Mouse (Mus musculus): ENCODE results near the gene Grip1. TPM values are rescaled to one million over a fixed set of nuclear protein-coding genes. Genes with fewer than 3 reads are reported as not detected.
"Not testable (repeated sequence)": the region's sequence is repeated elsewhere in the genome, so short reads cannot be mapped to it uniquely, and the experiment has no call there.

Grip1 gene
- polyA plus RNA-seq, 1 experiment from 2014 or later: 0.55 TPM

- no peak overlapping the region for H3K9ac ChIP-seq (ENCODE audit: low read depth, low read length)
- no peaks in the 10 kb centered on the region for H3K36me3 ChIP-seq (ENCODE audit: control insufficient read depth, insufficient read depth)
- 63% methylated on average over 3 of the region's 3 CpGs for WGBS (ENCODE audit: insufficient replicate concordance)
- H3K27me3 ChIP-seq (ENCODE audit: control insufficient read depth, insufficient read depth, low read depth, low read length): no peaks in the 10 kb centered on the region
- ATAC-seq (ENCODE audit: low read depth): no peak
- no peak overlapping the region for H3K4me2 ChIP-seq (ENCODE audit: low read depth, low read length)
- H3K9me3 ChIP-seq (replicated peaks; ENCODE audit: control insufficient read depth, low read length): no peaks in the 10 kb centered on the region
- no peaks in the 10 kb centered on the region for H3K4me1 ChIP-seq (ENCODE audit: control insufficient read depth, low read depth, low read length)
- no peak overlapping the region for H3K27ac ChIP-seq (ENCODE audit: low read length)
- H3K4me3 ChIP-seq (ENCODE audit: low read depth, low read length): no peak overlapping the region
Observed at GRCm38 (mm10) chr10:120077850-120078249, 624.2 kb downstream of the Grip1 start.

DNA sequence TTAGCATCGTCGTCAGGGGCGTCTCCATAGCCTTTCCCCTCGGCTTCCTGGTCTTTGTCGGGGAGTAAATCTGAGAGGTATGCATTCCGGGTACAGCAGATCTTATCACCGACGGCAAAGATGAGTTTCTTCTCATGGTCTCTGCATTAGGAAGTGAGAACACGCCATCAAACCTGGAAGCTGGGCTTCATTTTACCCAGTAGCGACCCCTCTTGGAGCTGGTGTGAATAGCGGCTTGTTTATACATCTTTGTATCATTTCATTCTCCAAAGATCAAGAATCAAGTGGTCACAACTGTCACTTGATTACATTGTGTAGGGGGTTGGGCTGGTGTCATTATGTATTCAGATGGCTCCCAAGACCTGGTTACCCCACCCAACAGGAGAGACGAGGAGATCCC lies 638.9 kb downstream of the Grip1 start:
- no peak overlapping the region for H3K4me3 ChIP-seq (ENCODE audit: low read depth, low read length)
- no peak overlapping the region for H3K9ac ChIP-seq (ENCODE audit: low read depth, low read length)
- WGBS (ENCODE audit: insufficient replicate concordance): 81% methylated on average over 12 of the region's 12 CpGs
- no peak overlapping the region for H3K27ac ChIP-seq (ENCODE audit: low read length)
- H3K27me3 ChIP-seq (ENCODE audit: control insufficient read depth, insufficient read depth, low read depth, low read length): no peaks in the 10 kb centered on the region
- ATAC-seq (ENCODE audit: low read depth): no peak
- peaks cover 27% of the 10 kb centered on the region for H3K36me3 ChIP-seq (ENCODE audit: control insufficient read depth, insufficient read depth)
- H3K9me3 ChIP-seq (replicated peaks; ENCODE audit: control insufficient read depth, low read length): no peaks in the 10 kb centered on the region
- no peaks in the 10 kb centered on the region for H3K4me1 ChIP-seq (ENCODE audit: control insufficient read depth, low read depth, low read length)
- no peak overlapping the region for H3K4me2 ChIP-seq (ENCODE audit: low read depth, low read length)

- ATAC-seq (ENCODE audit: low read depth): no peak
- H3K9me3 ChIP-seq (replicated peaks; ENCODE audit: control insufficient read depth, low read length): no peaks in the 10 kb centered on the region
- H3K4me1 ChIP-seq (ENCODE audit: control insufficient read depth, low read depth, low read length): no peaks in the 10 kb centered on the region
- no peak overlapping the region for H3K27ac ChIP-seq (ENCODE audit: low read length)
- no peak overlapping the region for H3K4me2 ChIP-seq (ENCODE audit: low read depth, low read length)
- no peak overlapping the region for H3K4me3 ChIP-seq (ENCODE audit: low read depth, low read length)
- H3K36me3 ChIP-seq (ENCODE audit: control insufficient read depth, insufficient read depth): peaks cover 15% of the 10 kb centered on the region
- H3K27me3 ChIP-seq (ENCODE audit: control insufficient read depth, insufficient read depth, low read depth, low read length): no peaks in the 10 kb centered on the region
- no peak overlapping the region for H3K9ac ChIP-seq (ENCODE audit: low read depth, low read length)
- WGBS (ENCODE audit: insufficient replicate concordance): 85% methylated on average over 9 of the region's 9 CpGs
Observed at GRCm38 (mm10) chr10:120095136-120095535, 641.5 kb downstream of the Grip1 start.

- no peak overlapping the region for H3K9ac ChIP-seq (ENCODE audit: low read depth, low read length)
- no peaks in the 10 kb centered on the region for H3K9me3 ChIP-seq (replicated peaks; ENCODE audit: control insufficient read depth, low read length)
- no peaks in the 10 kb centered on the region for H3K27me3 ChIP-seq (ENCODE audit: control insufficient read depth, insufficient read depth, low read depth, low read length)
- no peak overlapping the region for H3K4me2 ChIP-seq (ENCODE audit: low read depth, low read length)
- no peak for ATAC-seq (ENCODE audit: low read depth)
- H3K36me3 ChIP-seq (ENCODE audit: control insufficient read depth, insufficient read depth): peaks cover 15% of the 10 kb centered on the region
- H3K4me3 ChIP-seq (ENCODE audit: low read depth, low read length): no peak overlapping the region
- no peak overlapping the region for H3K27ac ChIP-seq (ENCODE audit: low read length)
- 86% methylated on average over 5 of the region's 5 CpGs for WGBS (ENCODE audit: insufficient replicate concordance)
- H3K4me1 ChIP-seq (ENCODE audit: control insufficient read depth, low read depth, low read length): no peaks in the 10 kb centered on the region
Observed at GRCm38 (mm10) chr10:120095716-120096115, 642.1 kb downstream of the Grip1 start.

DNA sequence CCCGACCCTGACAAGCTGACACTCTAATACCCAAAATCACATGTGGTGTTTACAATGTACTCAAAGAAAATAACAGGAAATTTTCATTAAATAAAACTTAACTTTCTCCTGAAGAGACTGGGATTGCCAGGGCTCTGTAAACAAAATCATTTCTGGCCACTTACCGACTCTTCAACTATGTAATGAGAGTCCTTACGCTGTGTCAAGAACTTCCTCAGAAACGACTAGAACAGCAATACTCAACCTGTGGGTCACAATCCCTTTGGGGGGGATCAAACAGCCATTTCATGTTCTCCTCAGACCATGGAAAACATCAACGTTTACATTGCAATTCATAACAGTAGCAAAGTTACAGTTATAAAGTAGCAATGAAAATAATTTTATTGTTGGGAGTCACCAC lies 643.9 kb downstream of the Grip1 start:
- H3K27me3 ChIP-seq (ENCODE audit: control insufficient read depth, insufficient read depth, low read depth, low read length): no peaks in the 10 kb centered on the region
- H3K9me3 ChIP-seq (replicated peaks; ENCODE audit: control insufficient read depth, low read length): no peaks in the 10 kb centered on the region
- H3K27ac ChIP-seq (ENCODE audit: low read length): no peak overlapping the region
- H3K4me2 ChIP-seq (ENCODE audit: low read depth, low read length): no peak overlapping the region
- H3K4me3 ChIP-seq (ENCODE audit: low read depth, low read length): no peak overlapping the region
- H3K9ac ChIP-seq (ENCODE audit: low read depth, low read length): no peak overlapping the region
- no peak for ATAC-seq (ENCODE audit: low read depth)
- H3K36me3 ChIP-seq (ENCODE audit: control insufficient read depth, insufficient read depth): peaks cover 11% of the 10 kb centered on the region
- H3K4me1 ChIP-seq (ENCODE audit: control insufficient read depth, low read depth, low read length): no peaks in the 10 kb centered on the region
- 83% methylated on average over 5 of the region's 5 CpGs for WGBS (ENCODE audit: insufficient replicate concordance)

GRCm38 (mm10) chr10:120100806-120101205 lies 647.2 kb downstream of the Grip1 start:
- Histone ChIP-seq H3K4me1 (ENCODE audit: control insufficient read depth, low read depth, low read length) (no peaks in the 10 kb centered on the region), H3K4me3 (ENCODE audit: low read depth, low read length) (no peak overlapping the region), H3K4me2 (ENCODE audit: low read depth, low read length) (no peak overlapping the region), H3K9ac (ENCODE audit: low read depth, low read length) (no peak overlapping the region), H3K36me3 (ENCODE audit: control insufficient read depth, insufficient read depth) (peaks cover 16% of the 10 kb centered on the region), H3K27ac (ENCODE audit: low read length) (no peak overlapping the region), H3K9me3 (replicated peaks; ENCODE audit: control insufficient read depth, low read length) (no peaks in the 10 kb centered on the region), H3K27me3 (ENCODE audit: control insufficient read depth, insufficient read depth, low read depth, low read length) (no peaks in the 10 kb centered on the region)
- 87% methylated on average over 1 of the region's 1 CpGs for WGBS (ENCODE audit: insufficient replicate concordance)
- peak; percentile 47; the same call in 1 of the 2 replicates for ATAC-seq (ENCODE audit: low read depth)

GRCm38 (mm10) chr10:120111691-120112319 lies 658.2 kb downstream of the Grip1 start:
- H3K4me2 ChIP-seq (ENCODE audit: low read depth, low read length): peak overlapping the region; percentile 95
- no peak for ATAC-seq (ENCODE audit: low read depth)
- 59% methylated on average over 3 of the region's 3 CpGs for WGBS (ENCODE audit: insufficient replicate concordance)
- H3K4me3 ChIP-seq (ENCODE audit: low read depth, low read length): peak overlapping the region; percentile 88
- H3K9ac ChIP-seq (ENCODE audit: low read depth, low read length): peak overlapping the region; percentile 88
- H3K4me1 ChIP-seq (ENCODE audit: control insufficient read depth, low read depth, low read length): peaks cover 8% of the 10 kb centered on the region
- H3K9me3 ChIP-seq (replicated peaks; ENCODE audit: control insufficient read depth, low read length): no peaks in the 10 kb centered on the region
- H3K27me3 ChIP-seq (ENCODE audit: control insufficient read depth, insufficient read depth, low read depth, low read length): no peaks in the 10 kb centered on the region
- peaks cover 3% of the 10 kb centered on the region; the same call in 1 of the 2 replicates for H3K36me3 ChIP-seq (ENCODE audit: control insufficient read depth, insufficient read depth)
- peak overlapping the region; percentile 97 for H3K27ac ChIP-seq (ENCODE audit: low read length)

GRCm38 (mm10) chr10:120112507-120113396 lies 659.1 kb downstream of the Grip1 start, which contains the start of gene Helb:
Gene Helb (minus strand): TSS chr10:120112987.
- Histone ChIP-seq H3K36me3 (ENCODE audit: control insufficient read depth, insufficient read depth) (0 out of 2 replicates have a peak, but pooled peaks cover 2% of the 10 kb centered on the region), H3K27ac (ENCODE audit: low read length) (peak within 1 kb of the TSS; percentile 97), H3K4me1 (ENCODE audit: control insufficient read depth, low read depth, low read length) (peaks cover 8% of the 10 kb centered on the region), H3K27me3 (ENCODE audit: control insufficient read depth, insufficient read depth, low read depth, low read length) (no peaks in the 10 kb centered on the region), H3K4me3 (ENCODE audit: low read depth, low read length) (peak within 1 kb of the TSS; percentile 88), H3K4me2 (ENCODE audit: low read depth, low read length) (peak within 1 kb of the TSS; percentile 95), H3K9me3 (replicated peaks; ENCODE audit: control insufficient read depth, low read length) (no peaks in the 10 kb centered on the region), H3K9ac (ENCODE audit: low read depth, low read length) (peak within 1 kb of the TSS; percentile 88)
- under 1% methylated on average over 55 of the region's 55 CpGs for WGBS (ENCODE audit: insufficient replicate concordance)
- ATAC-seq (ENCODE audit: low read depth): peak; percentile 99

GRCm38 (mm10) chr10:120113482-120113881 lies 659.9 kb downstream of the Grip1 start:
- ATAC-seq (ENCODE audit: low read depth); H3K4me1 ChIP-seq (ENCODE audit: control insufficient read depth, low read depth, low read length); H3K9me3 ChIP-seq (replicated peaks; ENCODE audit: control insufficient read depth, low read length); H3K27me3 ChIP-seq (ENCODE audit: control insufficient read depth, insufficient read depth, low read depth, low read length); H3K36me3 ChIP-seq (ENCODE audit: control insufficient read depth, insufficient read depth): not testable (repeated sequence)
- Histone ChIP-seq H3K27ac (ENCODE audit: low read length) (peak overlapping the region; percentile 97), H3K9ac (ENCODE audit: low read depth, low read length) (peak overlapping the region; percentile 71), H3K4me3 (ENCODE audit: low read depth, low read length) (peak overlapping the region; percentile 88), H3K4me2 (ENCODE audit: low read depth, low read length) (peak overlapping the region; percentile 95)
- 31% methylated on average over 9 of the region's 9 CpGs for WGBS (ENCODE audit: insufficient replicate concordance)

Data from liver, embryonic 16.5 days (tissue).